Comparison of ENCODE assay signal across 1 mouse cellular context in the genomic region with DNA sequence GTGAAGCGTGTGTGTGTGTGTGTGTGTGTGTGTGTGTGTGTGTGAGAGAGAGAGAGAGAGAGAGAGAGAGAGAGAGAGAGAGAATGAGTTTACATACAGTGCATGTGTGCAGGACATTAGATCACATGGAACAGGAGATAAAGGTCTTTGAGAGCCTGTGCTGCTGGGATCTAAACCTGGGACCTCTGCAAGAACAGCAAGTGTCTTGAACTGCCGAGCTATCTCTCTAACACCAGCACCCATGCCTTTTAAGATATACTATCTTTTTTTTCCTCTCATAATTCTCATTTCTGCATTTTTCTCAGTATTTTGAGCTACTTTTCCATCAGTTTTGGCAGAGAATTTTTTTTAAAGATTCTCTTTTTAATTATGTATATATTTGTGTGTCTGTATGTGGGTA.
TF ChIP-seq lines count a peak whose summit lies in the region.

No protein-coding gene starts in this region.

TF ChIP-seq in myocyte, 11 proteins besides CTCF, POLR2A, EP300 and RAD21:
- TF ChIP-seq MYOD1 (IDR thresholded peaks at IDR 0.05; ENCODE audit: control insufficient read depth in 1 of 3, insufficient read length in 2 of 3, low read depth in 2 of 3) = no peak
- no peak for TF ChIP-seq MAX (IDR thresholded peaks at IDR 0.05; ENCODE audit: low read depth)
- no peak for TF ChIP-seq SRF (IDR thresholded peaks at IDR 0.05; ENCODE audit: control insufficient read depth, insufficient read length, low read depth)
- TF ChIP-seq TCF12 (IDR thresholded peaks at IDR 0.05; ENCODE audit: insufficient read depth, poor library complexity, severe bottlenecking) = no peak
- no peak for TF ChIP-seq TCF3 (IDR thresholded peaks at IDR 0.05; ENCODE audit: insufficient read length, low read depth)
- TF ChIP-seq MYOG (IDR thresholded peaks at IDR 0.05; ENCODE audit: control insufficient read depth in 1 of 3, insufficient read depth in 1 of 3, insufficient read length in 2 of 3, low read depth in 2 of 3) = no peak
- TF ChIP-seq E2F4 (IDR thresholded peaks at IDR 0.05; ENCODE audit: insufficient read depth) = no peak
- no peak for TF ChIP-seq POLR2AphosphoS2 (IDR thresholded peaks at IDR 0.05; ENCODE audit: insufficient read length, low read depth)
- TF ChIP-seq CEBPB (IDR thresholded peaks at IDR 0.05; ENCODE audit: insufficient read depth, poor library complexity, severe bottlenecking) = no peak
